Mouse (Mus musculus) neutrophil, adult 59 days (primary cell): ENCODE results near the gene Meox1. TPM values are rescaled to one million over a fixed set of nuclear protein-coding genes. Genes with fewer than 3 reads are reported as not detected.

ENCODE experiments used
- total RNA-seq, 2 experiments: library from RNA; stranded (reverse); gene quantifications; 1 replicate in 1 of 2; 2 replicates in 1 of 2; pipeline ENCODE4 v1.2.4; 2023

The Meox1 gene
- total RNA-seq = under 1 TPM in 1 of 2 experiments, not detected in 1; 0.26 TPM

DNA sequence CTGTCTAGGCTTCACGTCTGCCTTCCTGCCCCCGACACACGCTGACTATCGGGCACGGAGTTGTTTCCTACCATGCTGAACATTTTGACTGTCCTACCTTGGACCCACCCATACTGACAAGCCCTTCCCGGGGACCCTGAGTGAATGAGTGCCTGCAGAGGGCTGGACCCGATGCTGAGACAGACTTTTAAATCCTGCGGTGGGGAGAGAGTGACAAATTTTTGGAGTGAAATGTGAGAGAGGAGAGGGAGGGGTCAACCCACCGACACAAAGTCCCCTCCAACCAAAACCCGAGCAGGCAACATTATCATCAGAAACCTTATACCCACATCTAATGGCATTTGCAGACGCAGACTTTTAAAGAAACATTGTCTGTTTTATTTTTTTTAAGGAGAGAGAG is at the start of gene Meox1:
Meox1 (minus strand) TSS at position 171 of the 400 bp plus-strand sequence.

Other genes starting within 250 kb of the Meox1 start
- 1 to 10 TPM in 1 of 2 experiments, under 1 TPM in 1; 0.84 to 1.9 TPM for gene Arl4d, start 228.8 kb downstream of the Meox1 start, total RNA-seq
- gene Dhx8, start 161.5 kb downstream of the Meox1 start, total RNA-seq = 10 to 100 TPM; 40.0 to 44.7 TPM
- not detected for gene Etv4, start 109.0 kb downstream of the Meox1 start, total RNA-seq
- not detected for gene Sost, start 72.6 kb upstream of the Meox1 start, total RNA-seq
- gene Cfap97d1, start 89.9 kb upstream of the Meox1 start, total RNA-seq = not detected
- 10 to 100 TPM; 23.8 to 37.4 TPM for gene Dusp3, start 92.6 kb upstream of the Meox1 start, total RNA-seq
- gene Mpp3, start 134.1 kb upstream of the Meox1 start, total RNA-seq = under 1 TPM in 1 of 2 experiments, not detected in 1; 0.22 TPM
- gene Cd300lg, start 147.1 kb upstream of the Meox1 start, total RNA-seq = 10 to 100 TPM; 16.6 to 25.3 TPM
- gene Mpp2, start 194.1 kb upstream of the Meox1 start, total RNA-seq = 1 to 10 TPM in 1 of 2 experiments, under 1 TPM in 1; 0.29 to 1.9 TPM
- gene Ppy, start 206.9 kb upstream of the Meox1 start, total RNA-seq = not detected
- gene Pyy, start 213.5 kb upstream of the Meox1 start, total RNA-seq = not detected